Mouse (Mus musculus) liver, embryonic 16.5 days (tissue): Measurements from ENCODE around the gene Ttc27. TPM values are rescaled to one million over a fixed set of nuclear protein-coding genes. Genes with fewer than 3 reads are reported as not detected.
"Not testable (repeated sequence)": the region's sequence is repeated elsewhere in the genome, so short reads cannot be mapped to it uniquely, and the experiment has no call there.

Experiments used
- ATAC-seq: fragments of 200-750 bp; cut with Nextera tagmentation; 2 replicates; pipeline ENCODE4 v1.8.0; 2017; ENCODE audit warnings: low read depth, mild to moderate bottlenecking, moderate number of reproducible peaks, moderate library complexity
- H3K27ac ChIP-seq: fragments of 300-500 bp; sonication (generic); 2 replicates; pipeline ENCODE4 v1.5.1; 2014; ENCODE audit warnings: mild to moderate bottlenecking, low read length
- H3K27me3 ChIP-seq: fragments of 300-500 bp; sonication (generic); 2 replicates; pipeline ENCODE4 v1.6.1; 2014; ENCODE audit warnings: low read depth, low read length, mixed read lengths; ENCODE audit not compliant: control insufficient read depth, insufficient read depth
- H3K36me3 ChIP-seq: fragments of 300-500 bp; sonication (generic); 2 replicates; pipeline ENCODE4 v1.6.1; 2014; ENCODE audit warnings: mild to moderate bottlenecking; ENCODE audit not compliant: control insufficient read depth, insufficient read depth
- H3K4me1 ChIP-seq: fragments of 300-500 bp; sonication (generic); 2 replicates; pipeline ENCODE4 v1.6.1; 2014; ENCODE audit warnings: low read depth, low read length, mixed read lengths; ENCODE audit not compliant: control insufficient read depth
- H3K4me2 ChIP-seq: fragments of 300-500 bp; sonication (generic); 2 replicates; pipeline ENCODE4 v1.6.1; 2014; ENCODE audit warnings: low read depth, low read length, mixed read lengths
- H3K4me3 ChIP-seq: fragments of 300-500 bp; sonication (generic); 2 replicates; pipeline ENCODE4 v1.5.1; 2014; ENCODE audit warnings: low read depth, mild to moderate bottlenecking, low read length
- H3K9ac ChIP-seq: fragments of 300-500 bp; sonication (generic); 2 replicates; pipeline ENCODE4 v1.6.1; 2014; ENCODE audit warnings: low read depth, low read length
- H3K9me3 ChIP-seq: fragments of 300-500 bp; sonication (generic); replicated peaks from 2 replicates; pipeline ENCODE4 v1.6.1; 2016; ENCODE audit warnings: low read length; ENCODE audit not compliant: control insufficient read depth
- WGBS: fragments of 180-500 bp; shearing (Covaris S2); extraction: QIAGEN DNeasy Blood & Tissue Kit; methylation state at CpG from one replicate; pipeline ENCODE4 v1.1.7; 2014; ENCODE audit not compliant: insufficient replicate concordance; 5-methylcytosine and 5-hydroxymethylcytosine counted together
- polyA plus RNA-seq: library from polyadenylated mRNA; unstranded; fragments of >200 nt; fragmentation: Nextera tagmentation; extraction: Ambion mirVana; gene quantifications from 2 replicates; pipeline ENCODE4 v1.2.1, GENCODE M21; 2015

Ttc27 gene
- polyA plus RNA-seq, 1 experiment from 2014 or later, result 10.7 TPM

DNA sequence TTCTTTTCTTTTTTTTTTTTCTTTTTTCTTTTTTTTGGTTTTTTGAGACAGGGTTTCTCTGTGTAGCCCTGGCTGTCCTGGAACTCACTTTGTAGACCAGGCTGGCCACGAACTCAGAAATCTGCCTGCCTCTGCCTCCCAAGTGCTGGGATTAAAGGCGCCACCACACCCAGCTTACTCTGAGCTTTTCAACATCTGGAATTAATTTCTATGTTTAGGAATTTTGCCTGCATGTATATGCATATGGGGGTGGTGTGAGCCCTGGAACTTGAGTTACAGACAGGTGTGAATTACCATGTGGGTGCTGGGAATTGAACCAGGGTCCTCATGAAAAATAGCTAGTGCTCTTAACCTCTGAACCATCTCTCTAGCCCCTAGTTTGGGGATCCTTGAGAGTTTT lies 15.9 kb upstream of the Ttc27 start:
- H3K36me3 ChIP-seq, result peaks cover 27% of the 10 kb centered on the region
- H3K4me1 ChIP-seq, H3K27ac ChIP-seq, H3K27me3 ChIP-seq, H3K4me2 ChIP-seq, H3K4me3 ChIP-seq, H3K9me3 ChIP-seq, H3K9ac ChIP-seq, ATAC-seq: not testable (repeated sequence)
- WGBS, result 90% methylated on average over 2 of the region's 2 CpGs

DNA sequence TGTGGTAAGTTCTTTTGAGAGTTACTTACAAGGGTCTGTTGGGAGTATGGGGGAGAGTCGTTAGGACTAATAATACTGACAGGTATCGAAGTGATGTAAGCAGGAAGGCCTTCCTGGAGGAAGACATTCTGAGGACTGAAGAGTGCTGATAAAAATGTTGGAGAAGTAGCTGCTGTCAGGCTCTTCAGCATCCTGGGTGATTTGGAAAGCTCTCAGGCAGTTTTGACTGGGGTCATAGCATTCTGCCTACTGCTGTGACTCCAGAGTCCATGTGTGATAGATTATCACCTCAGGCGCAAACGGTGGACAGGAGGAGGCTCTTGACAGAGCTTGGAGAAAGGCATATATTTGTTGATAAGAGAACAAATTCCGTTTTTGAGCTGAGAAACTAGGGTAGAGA lies 12.1 kb upstream of the Ttc27 start:
- 46% methylated on average over 5 of the region's 5 CpGs for WGBS
- H3K4me2 ChIP-seq, result no peak overlapping the region
- peaks cover 10% of the 10 kb centered on the region for H3K36me3 ChIP-seq
- no peak overlapping the region for H3K4me3 ChIP-seq
- no peak overlapping the region for H3K9ac ChIP-seq
- no peaks in the 10 kb centered on the region for H3K9me3 ChIP-seq
- H3K27ac ChIP-seq, result no peak overlapping the region
- peaks cover under 1% of the 10 kb centered on the region; the same call in 1 of the 2 replicates for H3K4me1 ChIP-seq
- ATAC-seq, result no peak
- H3K27me3 ChIP-seq, result no peaks in the 10 kb centered on the region

DNA sequence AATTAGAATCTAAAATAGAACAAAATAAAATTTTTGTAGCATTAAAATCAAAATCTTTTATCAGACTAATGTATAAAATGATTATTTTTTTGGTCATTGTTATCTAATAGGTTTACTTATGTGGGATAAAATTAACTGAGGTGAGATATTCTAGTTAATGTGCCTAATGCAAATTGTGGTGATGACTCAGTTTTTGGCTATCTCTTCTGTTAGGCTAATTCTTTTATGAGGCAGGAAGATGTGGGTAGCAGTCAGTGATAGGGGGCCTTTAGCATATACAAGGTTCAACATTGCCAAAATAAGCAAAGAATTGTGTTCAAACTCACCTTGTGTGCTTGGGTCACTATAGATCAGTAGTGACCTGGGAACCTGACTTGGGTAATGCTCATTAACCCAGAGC lies 10.9 kb upstream of the Ttc27 start:
- Histone ChIP-seq H3K4me3 (no peak overlapping the region), H3K9ac (no peak overlapping the region), H3K27ac (no peak overlapping the region), H3K27me3 (no peaks in the 10 kb centered on the region), H3K9me3 (no peaks in the 10 kb centered on the region), H3K4me2 (no peak overlapping the region), H3K4me1 (peaks cover 5% of the 10 kb centered on the region), H3K36me3 (peaks cover 6% of the 10 kb centered on the region)
- no peak for ATAC-seq

DNA sequence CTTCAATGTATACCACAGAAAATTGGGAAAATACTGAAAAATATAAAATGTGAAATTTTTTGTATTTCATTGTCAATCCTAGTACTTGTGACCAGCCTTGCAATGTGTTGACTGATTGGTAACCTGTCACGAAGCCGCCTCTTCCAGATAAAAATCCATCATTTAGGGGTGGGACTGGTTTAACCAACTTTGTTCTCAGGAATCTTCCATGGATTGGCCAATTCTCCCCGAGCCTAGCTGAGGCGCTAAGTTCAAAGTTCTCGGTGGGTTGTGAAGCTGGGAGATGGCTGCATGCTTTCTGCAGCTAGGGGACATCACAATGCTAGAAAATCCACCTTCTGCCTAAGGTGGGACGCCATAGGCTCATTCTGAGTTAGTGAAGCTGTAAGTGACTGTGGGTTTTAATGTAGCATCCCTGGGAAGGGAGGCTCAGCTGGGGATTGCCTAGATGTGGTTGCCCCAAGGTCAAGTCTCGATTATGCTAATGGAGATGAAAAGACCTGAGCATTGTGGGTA lies 9.8 kb upstream of the Ttc27 start:
- WGBS, result 69% methylated on average over 7 of the region's 7 CpGs
- Histone ChIP-seq H3K4me2 (no peak overlapping the region), H3K27ac (no peak overlapping the region), H3K4me1 (peaks cover 5% of the 10 kb centered on the region), H3K27me3 (no peaks in the 10 kb centered on the region), H3K36me3 (peaks cover 3% of the 10 kb centered on the region), H3K9me3 (no peaks in the 10 kb centered on the region), H3K4me3 (no peak overlapping the region), H3K9ac (no peak overlapping the region)
- no peak for ATAC-seq

DNA sequence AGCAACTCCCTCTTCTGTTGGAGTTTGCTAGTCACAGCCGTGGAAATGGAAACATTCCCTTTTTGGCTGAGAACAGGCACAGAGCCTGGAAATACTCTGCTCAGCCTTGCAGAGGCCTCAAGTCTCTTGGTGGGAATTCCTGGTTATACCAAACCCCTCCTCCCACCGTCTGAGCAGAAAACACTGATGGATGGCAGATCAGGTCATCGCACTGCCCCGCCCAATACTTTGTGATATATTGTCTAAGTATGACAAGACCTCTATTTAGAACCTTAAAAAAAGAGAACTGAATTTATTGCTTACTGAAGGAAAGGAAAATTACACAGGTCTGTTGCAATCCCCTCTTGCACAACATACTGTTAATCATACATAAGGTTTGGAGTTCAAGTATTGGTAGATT lies 6.8 kb upstream of the Ttc27 start:
- no peak overlapping the region for H3K4me2 ChIP-seq
- H3K36me3 ChIP-seq, result no peaks in the 10 kb centered on the region
- H3K4me1 ChIP-seq, result peaks cover 5% of the 10 kb centered on the region
- no peak overlapping the region for H3K4me3 ChIP-seq
- WGBS, result 49% methylated on average over 4 of the region's 4 CpGs
- ATAC-seq, result no peak
- no peak overlapping the region for H3K27ac ChIP-seq
- no peak overlapping the region for H3K9ac ChIP-seq
- H3K27me3 ChIP-seq, result no peaks in the 10 kb centered on the region
- H3K9me3 ChIP-seq, result no peaks in the 10 kb centered on the region

DNA sequence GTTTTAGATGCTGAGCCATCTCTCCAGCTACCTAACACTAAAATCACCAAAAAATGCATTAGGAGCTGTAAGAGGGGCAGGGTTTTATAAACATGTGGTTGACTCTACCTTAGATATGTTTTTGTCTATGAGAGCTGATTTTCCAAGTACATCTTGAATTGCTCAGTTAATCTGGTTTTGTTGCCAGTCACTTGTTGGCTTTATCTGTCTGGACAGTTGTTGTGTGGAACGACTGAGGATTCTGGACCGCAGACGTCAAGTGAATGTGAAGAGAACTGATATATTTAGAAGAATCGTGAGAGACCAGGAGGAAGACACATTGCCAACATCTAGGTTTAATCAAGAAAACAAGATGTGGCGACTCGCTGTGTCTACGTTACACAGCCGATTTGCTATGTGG lies 5.9 kb upstream of the Ttc27 start:
- 32% methylated on average over 8 of the region's 8 CpGs for WGBS
- no peaks in the 10 kb centered on the region for H3K9me3 ChIP-seq
- H3K27me3 ChIP-seq, result no peaks in the 10 kb centered on the region
- H3K4me3 ChIP-seq, result no peak overlapping the region
- H3K9ac ChIP-seq, result no peak overlapping the region
- no peak overlapping the region for H3K27ac ChIP-seq
- no peaks in the 10 kb centered on the region for H3K36me3 ChIP-seq
- peaks cover 5% of the 10 kb centered on the region for H3K4me1 ChIP-seq
- peak; percentile 23; the same call in 1 of the 2 replicates for ATAC-seq
- no peak overlapping the region for H3K4me2 ChIP-seq

DNA sequence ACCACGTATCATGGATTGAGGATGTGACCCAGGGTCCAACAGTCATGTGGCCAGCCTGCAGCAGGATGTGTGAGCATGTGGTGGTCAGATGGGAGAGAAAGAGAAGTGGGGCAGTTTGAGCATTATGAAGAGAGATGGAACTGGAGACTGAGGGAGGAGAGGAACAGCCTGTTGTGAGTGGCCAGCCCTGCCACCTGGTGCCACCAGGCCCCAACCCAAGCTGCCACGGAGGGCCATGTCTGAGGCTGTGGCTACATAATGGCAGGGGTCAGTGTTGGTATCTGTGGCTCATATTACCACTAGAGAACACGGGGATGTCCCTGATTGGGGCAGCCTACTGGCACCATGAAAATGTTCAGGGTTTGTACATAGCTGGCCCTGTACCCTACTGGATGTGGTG lies 2.4 kb upstream of the Ttc27 start:
- Histone ChIP-seq H3K27me3 (no peaks in the 10 kb centered on the region), H3K4me1 (peaks cover 13% of the 10 kb centered on the region), H3K4me2 (no peak overlapping the region), H3K4me3 (no peak overlapping the region), H3K36me3 (no peaks in the 10 kb centered on the region), H3K27ac (no peak overlapping the region), H3K9me3 (no peaks in the 10 kb centered on the region), H3K9ac (no peak overlapping the region)
- WGBS, result 46% methylated on average over 3 of the region's 3 CpGs
- ATAC-seq, result no peak

DNA sequence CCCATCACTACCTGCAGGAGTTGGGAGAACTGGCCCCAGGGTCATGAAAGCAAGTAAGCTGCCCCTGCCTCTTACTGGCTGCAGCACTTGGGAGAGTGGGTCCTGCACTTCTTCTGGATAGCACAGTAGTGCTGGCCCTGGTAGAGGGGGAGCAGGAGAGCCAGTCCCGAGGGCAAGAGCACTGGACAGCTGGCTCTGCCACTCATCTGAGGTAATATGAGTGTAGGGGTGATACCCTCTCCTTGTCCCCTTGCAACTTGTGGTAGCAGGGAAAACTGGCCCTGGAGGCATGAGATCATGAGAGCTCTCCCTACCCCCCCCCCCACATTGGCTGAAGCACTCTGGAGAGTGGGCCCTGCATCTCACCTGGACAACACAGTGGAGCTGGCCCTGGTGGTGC lies 1.8 kb upstream of the Ttc27 start:
- Histone ChIP-seq H3K9ac (no peak overlapping the region), H3K4me1 (peaks cover 10% of the 10 kb centered on the region), H3K4me2 (no peak overlapping the region), H3K36me3 (no peaks in the 10 kb centered on the region), H3K9me3 (no peaks in the 10 kb centered on the region), H3K4me3 (no peak overlapping the region), H3K27me3 (no peaks in the 10 kb centered on the region), H3K27ac (no peak overlapping the region)
- whole genome bisulfite sequencing, result 55% methylated on average over 1 of the region's 1 CpGs
- no peak for ATAC-seq

DNA sequence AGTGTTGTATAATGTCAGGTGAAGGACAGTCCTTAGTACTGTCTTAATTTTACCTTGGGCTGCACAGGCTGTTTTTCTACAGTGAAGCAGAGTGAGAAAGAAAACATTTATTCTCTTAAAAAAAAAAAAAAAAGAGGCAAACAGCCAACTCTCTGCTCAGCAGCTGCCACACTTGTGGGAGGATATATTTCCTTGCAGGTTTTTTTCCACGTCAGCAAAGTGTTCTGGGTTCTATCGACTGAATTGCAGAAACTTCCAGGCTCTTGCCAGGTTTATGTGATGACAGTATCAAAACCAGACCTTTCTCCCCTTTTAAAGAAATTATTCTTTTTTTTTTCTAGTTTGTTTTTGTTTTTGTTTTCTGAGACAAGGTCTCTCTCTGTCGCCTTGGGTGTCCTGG lies 889 bp upstream of the Ttc27 start:
- no peaks in the 10 kb centered on the region for H3K27me3 ChIP-seq

More for the DNA sequence above, 889 bp upstream of the Ttc27 start:
- no peak for ATAC-seq
- H3K4me2 ChIP-seq, result peak overlapping the region; percentile 74; the same call in 1 of the 2 replicates
- H3K27ac ChIP-seq, result no peak overlapping the region
- no peak overlapping the region for H3K9ac ChIP-seq
- no peaks in the 10 kb centered on the region for H3K36me3 ChIP-seq
- 50% methylated on average over 3 of the region's 3 CpGs for WGBS
- H3K4me1 ChIP-seq, result peaks cover 8% of the 10 kb centered on the region
- H3K4me3 ChIP-seq, result peak overlapping the region; percentile 86
- no peaks in the 10 kb centered on the region for H3K9me3 ChIP-seq
